Mouse (Mus musculus) brain, embryonic 14.5 days (tissue): ENCODE data around the gene Atf7. TPM values are rescaled to one million over a fixed set of nuclear protein-coding genes. Genes with fewer than 3 reads are reported as not detected.
"Not testable (repeated sequence)": the region's sequence is repeated elsewhere in the genome, so short reads cannot be mapped to it uniquely, and the experiment has no call there.

Source experiments
- DNase-seq: peaks from one replicate; pipeline ENCODE4 v3.0.0-alpha.2; 2011; ENCODE audit warnings: low read depth
- CTCF ChIP-seq: fragments of 200-500 bp; IDR thresholded peaks from 2 replicates; pipeline ENCODE4 v1.5.1; 2012; ENCODE audit warnings: inconsistent platforms, mild to moderate bottlenecking, moderate library complexity, borderline replicate concordance; ENCODE audit not compliant: insufficient read depth, insufficient read length; ENCODE audit errors: extremely low read depth
- POLR2A ChIP-seq: fragments of 200-500 bp; IDR thresholded peaks from 2 replicates; pipeline ENCODE4 v1.6.1; 2012; ENCODE audit warnings: mild to moderate bottlenecking, inconsistent platforms, borderline replicate concordance; ENCODE audit not compliant: poor library complexity, insufficient read depth, insufficient read length, severe bottlenecking; ENCODE audit errors: extremely low read depth
- polyA plus RNA-seq: library from polyadenylated mRNA; depleted of rRNA; stranded (reverse); fragments of >200 nt; gene quantifications from 2 replicates; pipeline ENCODE4 v1.2.3, GENCODE M21; 2012; rRNA removed

Gene Atf7
- polyA plus RNA-seq: 42.5 and 48.8 TPM in 2 replicates

GRCm38 (mm10) chr15:102624970-102625686, at the start of gene Atf7, which contains the start of gene Gm28047:
Gene Atf7 (minus strand): TSS chr15:102625464.
Gene Gm28047 (minus strand): TSS chr15:102625067.
- DNase-seq: peak; percentile 99
- TF ChIP-seq CTCF (no peak), POLR2A (peak; percentile 38; the same call in 1 of the 2 replicates)

GRCm38 (mm10) chr15:102673548-102673947, 48.3 kb upstream of the Atf7 start:
- peak; percentile 94 for DNase-seq
- TF ChIP-seq POLR2A (no peak), CTCF (no peak)

- TF ChIP-seq POLR2A (no peak; the same call in 1 of the 2 replicates), CTCF (no peak)
- peak; percentile 77 for DNase-seq
Observed at GRCm38 (mm10) chr15:102672215-102673071, 47.2 kb upstream of the Atf7 start, which contains the start of gene Atp5g2. Gene Atp5g2 (minus strand): TSS chr15:102672352.

DNA sequence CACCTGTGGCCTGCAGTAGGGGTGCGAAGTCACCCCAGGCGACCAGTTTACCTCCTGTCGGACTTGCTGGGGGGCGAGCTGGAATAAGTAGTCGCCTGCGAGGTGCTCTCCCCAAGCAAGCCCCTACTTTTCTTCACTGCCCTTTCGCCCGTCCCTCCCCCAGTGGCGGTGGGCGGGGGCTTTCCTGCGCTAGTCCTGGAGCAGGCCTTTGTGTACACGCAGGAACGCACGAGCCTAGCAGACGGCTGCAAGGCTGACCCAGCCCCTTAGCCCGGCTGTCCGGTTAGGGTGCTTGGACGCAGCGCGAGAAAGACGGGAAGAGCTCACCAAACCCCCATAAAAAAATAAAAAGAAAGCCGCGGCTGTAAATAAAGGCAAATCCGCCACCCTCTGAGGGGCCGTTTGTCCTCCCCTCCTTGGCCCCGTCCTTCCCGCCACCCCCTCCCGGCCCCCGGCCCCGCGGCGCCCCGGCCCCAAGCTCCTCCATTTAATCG, 46.5 kb upstream of the Atf7 start:
- TF ChIP-seq CTCF: no peak
- no peak; the same call in 1 of the 2 replicates for TF ChIP-seq POLR2A
- DNase-seq: peak; percentile 93

DNA sequence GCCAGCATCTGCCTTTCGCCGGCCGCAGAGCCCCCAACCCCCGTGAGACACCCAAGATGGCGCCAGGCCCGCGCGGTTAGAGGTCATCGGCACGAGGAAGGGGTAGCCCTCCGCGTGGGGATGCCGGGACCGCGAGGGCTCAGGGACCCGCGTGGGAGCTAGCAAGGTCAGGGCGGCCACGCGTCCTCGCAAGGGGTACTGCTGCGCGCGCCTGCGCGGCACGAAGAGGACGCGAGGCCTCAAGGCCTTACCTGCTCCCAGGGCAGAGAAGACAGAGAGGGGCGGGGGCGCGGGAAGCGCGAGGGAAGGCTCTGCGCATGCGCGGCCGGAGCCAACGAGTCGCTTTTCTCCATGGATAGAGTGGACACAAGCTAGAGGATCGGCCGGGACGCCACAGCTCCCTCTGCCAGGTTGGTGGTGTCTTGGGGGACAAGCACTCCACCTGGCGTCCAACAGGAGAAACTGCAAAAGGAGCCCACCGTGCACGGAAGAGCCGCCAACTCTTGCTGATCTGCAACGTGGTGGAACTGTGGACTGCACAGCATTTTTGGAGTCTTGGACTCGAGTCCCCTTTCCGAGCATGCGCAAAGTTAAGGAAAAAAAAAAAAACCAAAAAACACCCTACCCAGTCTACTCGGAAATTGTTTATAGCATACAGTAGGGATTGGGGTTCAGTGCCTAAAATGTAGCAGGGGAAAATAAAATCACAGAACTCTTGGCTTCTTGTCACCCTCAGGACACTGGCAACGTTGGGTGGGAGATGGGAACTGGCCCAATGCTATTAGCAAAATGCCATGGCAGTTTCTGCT, 45.7 kb upstream of the Atf7 start:
- TF ChIP-seq CTCF (peak; percentile 99), POLR2A (peak; percentile 78)
- peak; percentile 100 for DNase-seq

GRCm38 (mm10) chr15:102670281-102670680, 45.0 kb upstream of the Atf7 start:
- no peak for DNase-seq
- TF ChIP-seq CTCF (no peak), POLR2A (no peak)

- DNase-seq: no peak
- TF ChIP-seq POLR2A: no peak
- TF ChIP-seq CTCF: no peak
Observed at GRCm38 (mm10) chr15:102669571-102669970, 44.3 kb upstream of the Atf7 start.

DNA sequence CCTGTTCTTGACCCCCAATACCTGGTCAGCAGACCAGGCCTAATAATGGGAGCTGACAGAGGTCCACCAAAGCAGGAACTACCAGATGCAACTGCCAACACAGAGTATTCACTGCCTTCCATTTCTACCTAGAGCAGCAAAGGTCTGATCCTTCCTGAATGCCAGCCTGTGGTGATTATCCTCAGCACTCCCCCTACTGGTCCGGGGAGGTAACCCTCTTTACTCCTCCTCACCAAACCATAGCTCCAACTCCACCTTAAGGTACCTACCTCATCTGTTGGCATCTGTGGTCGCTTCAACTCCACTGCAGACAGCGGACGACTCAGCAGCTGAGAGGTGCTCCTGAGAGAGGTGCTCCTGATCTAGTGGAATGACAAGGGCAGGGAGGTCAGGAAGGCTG, 40.2 kb upstream of the Atf7 start:
- DNase-seq: peak; percentile 56
- TF ChIP-seq POLR2A (no peak), CTCF (peak; percentile 69; the same call in 1 of the 2 replicates)

DNA sequence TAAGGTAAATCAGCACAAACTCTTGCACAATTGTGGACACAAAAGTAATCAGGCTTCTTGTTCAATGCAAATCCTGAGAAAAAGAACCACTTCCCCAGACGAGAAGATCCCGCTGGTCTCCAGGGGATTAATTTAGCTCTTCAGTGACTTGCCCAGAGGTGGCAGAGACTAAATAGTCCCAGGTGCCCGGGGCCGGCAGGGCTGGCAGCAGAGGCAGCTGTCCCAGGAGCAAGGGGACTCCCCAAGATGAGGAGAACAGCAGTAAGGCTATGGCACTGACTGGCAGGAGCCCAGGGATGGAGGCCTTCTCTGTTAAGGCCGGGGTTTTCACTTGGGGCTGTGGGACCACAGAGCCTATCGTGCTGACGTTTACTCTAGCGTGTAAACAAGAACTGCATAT, 38.6 kb upstream of the Atf7 start:
- TF ChIP-seq CTCF: no peak
- no peak for TF ChIP-seq POLR2A
- no peak for DNase-seq

DNA sequence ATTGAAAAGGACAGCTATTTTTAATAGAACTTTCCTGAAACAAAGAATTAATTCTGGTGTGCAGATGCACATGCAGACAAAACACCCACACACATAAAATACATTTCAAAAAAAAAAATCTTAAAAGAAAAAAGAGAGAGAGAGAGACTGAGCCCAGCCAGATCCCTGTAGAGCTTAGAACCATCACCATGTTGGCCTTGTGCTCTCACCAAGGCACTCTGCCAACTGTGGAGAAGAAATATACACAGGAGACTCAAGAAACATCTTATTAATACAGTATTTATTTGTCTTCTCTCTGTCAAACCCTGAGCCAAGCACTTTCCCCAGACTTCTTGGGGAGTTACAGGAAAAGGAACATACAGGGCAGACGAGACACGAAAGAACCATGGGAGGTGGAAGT, 37.3 kb upstream of the Atf7 start:
- DNase-seq: not testable (repeated sequence)
